Mouse (Mus musculus) stomach, embryonic 14.5 days (tissue): ENCODE measurements around the gene Usp25. TPM values are rescaled to one million over a fixed set of nuclear protein-coding genes. Genes with fewer than 3 reads are reported as not detected.

Source experiments
- ATAC-seq: fragments of 200-750 bp; cut with Nextera tagmentation; 2 replicates; pipeline ENCODE4 v1.8.0; 2017; ENCODE audit warnings: low read depth, moderate TSS enrichment; ENCODE audit not compliant: insufficient number of reproducible peaks, insufficient read depth, low FRiP score
- H3K27ac ChIP-seq: fragments of 300-500 bp; sonication (generic); 2 replicates; pipeline ENCODE4 v1.5.1; 2014; ENCODE audit warnings: mild to moderate bottlenecking, low read length, moderate library complexity, mixed read lengths
- H3K27me3 ChIP-seq: fragments of 300-500 bp; sonication (generic); 2 replicates; pipeline ENCODE4 v1.6.1; 2014; ENCODE audit warnings: low read length, control low read depth, mixed read lengths; ENCODE audit not compliant: control insufficient read depth, insufficient read depth
- H3K36me3 ChIP-seq: fragments of 300-500 bp; sonication (generic); 2 replicates; pipeline ENCODE4 v1.6.1; 2014; ENCODE audit warnings: mild to moderate bottlenecking, control low read depth, low read length, moderate library complexity, mixed read lengths; ENCODE audit not compliant: control insufficient read depth, insufficient read depth
- H3K4me1 ChIP-seq: fragments of 300-500 bp; sonication (generic); 2 replicates; pipeline ENCODE4 v1.6.1; 2014; ENCODE audit warnings: low read length, control low read depth, mixed read lengths; ENCODE audit not compliant: control insufficient read depth, insufficient read depth
- H3K4me2 ChIP-seq: fragments of 300-500 bp; sonication (generic); replicated peaks from 2 replicates; pipeline ENCODE4 v1.6.1; 2014; ENCODE audit warnings: low read depth, low read length, control low read depth
- H3K4me3 ChIP-seq: fragments of 300-500 bp; sonication (generic); 2 replicates; pipeline ENCODE4 v1.5.1; 2014; ENCODE audit warnings: low read depth, low read length, control low read depth
- H3K9ac ChIP-seq: fragments of 300-500 bp; sonication (generic); replicated peaks from 2 replicates; pipeline ENCODE4 v1.6.1; 2014; ENCODE audit warnings: low read depth, mild to moderate bottlenecking, control low read depth, low read length, moderate library complexity, mixed read lengths
- H3K9me3 ChIP-seq: fragments of 300-500 bp; sonication (generic); 2 replicates; pipeline ENCODE4 v1.6.1; 2016; ENCODE audit warnings: low read depth, low read length, control low read depth; ENCODE audit not compliant: control insufficient read depth
- WGBS: fragments of 180-500 bp; shearing (Covaris S2); extraction: QIAGEN DNeasy Blood & Tissue Kit; methylation state at CpG from one replicate; pipeline ENCODE4 v1.1.7; 2014; 5-methylcytosine and 5-hydroxymethylcytosine counted together
- polyA plus RNA-seq: library from polyadenylated mRNA; unstranded; fragments of >200 nt; fragmentation: Nextera tagmentation; extraction: Ambion mirVana; gene quantifications from 2 replicates; pipeline ENCODE4 v1.2.1, GENCODE M21; 2014

Gene Usp25
- polyA plus RNA-seq, 1 experiment from 2014 or later = 26.1 TPM

DNA sequence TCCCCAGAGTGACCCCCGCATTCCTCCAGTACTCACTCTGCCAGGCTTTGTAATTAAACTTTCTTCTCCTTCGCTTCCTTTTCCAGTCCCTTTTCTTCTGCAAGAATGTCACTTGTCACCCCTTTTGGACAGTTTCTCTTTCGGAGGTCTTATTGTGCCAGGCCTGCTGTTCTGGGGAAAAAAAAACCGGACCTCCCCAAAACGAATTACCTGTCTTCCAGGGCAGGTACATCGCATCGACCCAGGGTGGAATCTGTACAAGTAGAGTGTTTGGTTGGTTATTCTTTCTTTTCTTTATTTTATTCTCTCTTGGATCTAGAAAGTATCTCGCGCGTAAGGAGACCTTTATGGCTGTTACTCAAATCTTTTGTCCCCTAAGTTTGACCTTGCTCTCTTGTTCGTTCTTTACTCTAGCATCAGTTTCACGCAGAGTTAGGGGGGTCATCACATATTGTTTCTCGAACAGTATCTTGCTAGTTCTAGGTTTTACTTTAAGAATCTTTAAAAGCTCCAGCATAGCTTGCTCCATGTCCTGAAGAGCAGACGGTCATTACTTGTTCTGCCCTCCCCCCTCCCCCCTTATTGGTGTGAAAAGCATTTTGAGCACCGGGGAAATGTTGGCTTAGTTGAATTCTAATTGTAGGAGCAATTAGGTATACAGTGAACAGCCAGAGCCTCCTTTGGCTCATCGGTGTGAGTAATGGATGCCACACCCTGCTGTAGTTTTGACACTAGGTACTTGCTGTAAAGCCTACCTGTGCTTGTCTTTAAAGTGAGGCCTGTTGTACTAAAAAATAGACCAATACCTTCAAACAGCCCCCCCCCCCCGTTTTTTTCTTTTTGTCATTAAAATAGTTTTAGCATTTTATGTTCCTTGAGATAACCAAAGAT, 1.1 kb downstream of the Usp25 start:
- no peak for ATAC-seq
- whole genome bisulfite sequencing = 2% methylated on average over 17 of the region's 17 CpGs
- H3K9ac ChIP-seq = peak overlapping the region; percentile 96
- H3K4me1 ChIP-seq = peaks cover 4% of the 10 kb centered on the region; the same call in 1 of the 2 replicates
- H3K27ac ChIP-seq = peak overlapping the region; percentile 90; the same call in 1 of the 2 replicates
- H3K27me3 ChIP-seq = no peaks in the 10 kb centered on the region
- peak overlapping the region; percentile 75 for H3K4me3 ChIP-seq
- H3K9me3 ChIP-seq = no peaks in the 10 kb centered on the region
- H3K36me3 ChIP-seq = no peaks in the 10 kb centered on the region
- peak overlapping the region; percentile 55 for H3K4me2 ChIP-seq

DNA sequence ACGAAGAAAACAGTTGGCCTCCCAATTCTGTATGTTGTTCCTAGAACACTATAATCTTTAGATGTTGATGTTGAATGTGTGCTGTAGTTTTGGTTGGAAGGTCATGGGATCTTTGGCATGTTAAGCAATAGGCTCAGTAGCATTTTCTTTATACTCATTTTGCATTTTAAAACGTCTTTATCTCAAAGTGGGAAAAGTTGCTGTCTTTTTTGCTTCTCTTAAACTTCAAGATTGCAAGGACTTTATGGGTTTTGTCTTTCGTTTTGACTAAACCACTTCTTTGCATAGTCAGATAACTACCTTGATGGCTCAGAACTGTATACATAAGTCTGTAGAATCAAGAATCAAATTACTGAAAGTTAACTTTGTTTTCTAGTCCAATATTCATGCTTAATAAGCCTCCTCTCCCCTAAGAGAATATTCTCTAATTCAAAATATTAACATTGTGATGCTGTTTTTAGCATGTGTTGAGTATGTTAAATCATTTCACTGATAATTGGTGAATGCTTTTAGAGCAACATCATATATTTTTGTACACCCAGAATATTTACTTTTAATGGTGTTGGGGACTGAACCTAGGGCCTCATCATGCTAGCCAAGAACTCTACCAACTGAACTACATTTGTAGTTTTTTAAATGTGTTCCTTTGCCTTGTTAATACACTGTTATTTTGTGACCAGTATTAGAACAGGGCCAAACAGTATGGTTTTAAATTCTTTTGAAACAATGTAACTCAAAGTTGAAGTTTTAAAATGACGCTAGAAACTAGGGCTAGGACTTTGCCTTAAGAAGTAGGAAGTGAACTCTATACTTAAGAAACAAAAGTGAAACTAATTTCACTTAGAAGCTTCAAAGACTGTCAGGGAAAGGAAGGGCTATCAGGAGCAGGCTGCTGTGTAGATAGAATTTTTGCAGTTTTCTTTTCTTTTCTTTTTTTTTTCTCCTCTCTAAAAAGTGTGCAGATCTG, 2.2 kb downstream of the Usp25 start:
- H3K9ac ChIP-seq = no peak overlapping the region
- peak overlapping the region; percentile 55 for H3K4me2 ChIP-seq
- H3K4me3 ChIP-seq = peak overlapping the region; percentile 75; the same call in 1 of the 2 replicates
- no peaks in the 10 kb centered on the region for H3K36me3 ChIP-seq
- no peak for ATAC-seq
- no peaks in the 10 kb centered on the region for H3K27me3 ChIP-seq
- peaks cover 8% of the 10 kb centered on the region for H3K4me1 ChIP-seq
- H3K9me3 ChIP-seq = no peaks in the 10 kb centered on the region
- no peak overlapping the region for H3K27ac ChIP-seq
- 60% methylated on average over 4 of the region's 4 CpGs for WGBS

DNA sequence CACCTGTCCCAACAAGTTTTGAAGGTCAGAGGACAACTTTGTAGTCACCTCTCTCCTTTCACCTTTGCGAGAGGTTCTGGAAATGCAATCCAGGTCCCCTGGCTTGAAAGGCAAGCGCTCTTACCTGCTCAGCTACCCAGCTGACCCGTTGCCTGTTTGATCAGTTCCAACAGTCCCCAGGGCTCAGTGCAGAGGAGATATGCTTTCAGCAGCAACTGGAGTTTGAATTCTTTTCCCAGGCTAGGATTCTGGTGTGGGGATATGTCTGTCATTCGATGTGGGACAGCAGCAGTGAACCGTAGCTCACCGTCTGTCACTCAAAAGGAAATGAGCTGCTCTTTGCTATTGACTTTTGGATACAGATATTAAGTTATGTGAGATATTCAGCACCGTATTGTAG, 4.4 kb downstream of the Usp25 start:
- no peak overlapping the region for H3K27ac ChIP-seq
- ATAC-seq = no peak
- no peaks in the 10 kb centered on the region for H3K27me3 ChIP-seq
- H3K9me3 ChIP-seq = no peaks in the 10 kb centered on the region
- H3K36me3 ChIP-seq = no peaks in the 10 kb centered on the region
- H3K4me1 ChIP-seq = peaks cover 8% of the 10 kb centered on the region
- no peak overlapping the region for H3K4me2 ChIP-seq
- WGBS = 75% methylated on average over 7 of the region's 7 CpGs
- H3K9ac ChIP-seq = no peak overlapping the region
- no peak overlapping the region for H3K4me3 ChIP-seq

DNA sequence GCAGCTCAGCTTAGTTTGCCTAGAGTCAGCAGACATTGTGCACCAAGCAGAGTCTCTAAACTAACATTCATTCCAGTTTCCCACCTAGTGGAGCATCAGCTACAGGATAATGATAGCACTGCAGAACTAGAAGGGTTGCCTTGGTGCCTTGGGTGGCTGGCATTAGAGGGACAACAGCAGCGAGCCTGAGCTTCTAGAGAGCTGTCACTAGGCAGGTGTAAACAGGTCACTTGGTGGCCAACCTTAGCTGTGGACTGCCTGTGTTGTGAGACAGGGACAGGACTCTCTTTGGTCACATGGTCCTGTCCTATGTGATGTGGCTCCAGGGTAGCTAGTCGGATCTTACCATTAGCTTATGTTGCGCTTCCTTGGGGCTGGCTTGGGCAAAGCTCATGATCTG, 6.7 kb downstream of the Usp25 start:
- no peak overlapping the region for H3K4me3 ChIP-seq
- H3K4me1 ChIP-seq = peaks cover 8% of the 10 kb centered on the region
- H3K36me3 ChIP-seq = no peaks in the 10 kb centered on the region
- no peaks in the 10 kb centered on the region for H3K27me3 ChIP-seq
- H3K9me3 ChIP-seq = peaks cover 6% of the 10 kb centered on the region; the same call in 1 of the 2 replicates
- 59% methylated on average over 3 of the region's 3 CpGs for WGBS
- no peak for ATAC-seq
- no peak overlapping the region for H3K4me2 ChIP-seq
- no peak overlapping the region for H3K9ac ChIP-seq
- no peak overlapping the region for H3K27ac ChIP-seq

DNA sequence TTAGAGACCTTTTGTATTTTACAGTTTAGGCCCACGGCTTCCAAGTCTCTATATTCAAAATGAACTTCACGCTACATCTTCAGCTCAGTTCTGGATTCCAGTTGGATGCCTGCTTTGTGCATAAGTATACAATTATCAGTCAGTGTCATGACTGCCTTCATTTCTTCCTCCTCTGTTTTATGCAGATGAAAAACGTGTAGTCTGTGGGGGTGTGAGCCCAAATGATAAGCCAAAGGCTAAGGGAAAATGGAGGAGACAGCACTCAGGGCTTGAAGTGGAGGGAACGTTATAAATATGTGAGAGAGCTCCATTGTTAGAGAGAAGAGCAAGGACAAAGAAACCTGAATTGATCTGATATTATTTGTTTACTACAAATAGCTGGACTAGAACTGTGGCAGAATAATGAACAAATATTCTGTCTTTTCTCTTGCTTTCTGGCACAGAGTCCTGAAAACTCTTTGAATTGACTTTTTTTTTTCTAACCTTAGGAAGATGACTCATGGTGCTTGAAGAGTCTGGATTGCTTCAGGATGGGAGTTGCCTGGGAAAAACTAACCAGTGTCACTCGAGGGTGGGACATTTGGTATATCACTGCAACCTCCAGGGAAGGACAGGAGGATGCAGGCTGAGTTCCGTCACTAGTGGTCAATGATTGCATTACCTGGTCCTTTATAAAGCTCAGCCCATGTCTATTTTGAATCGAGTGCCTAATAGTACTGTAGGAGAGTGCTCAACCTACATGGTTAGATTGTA, 10.3 kb downstream of the Usp25 start:
- 82% methylated on average over 7 of the region's 7 CpGs for WGBS
- no peak overlapping the region for H3K4me2 ChIP-seq

DNA sequence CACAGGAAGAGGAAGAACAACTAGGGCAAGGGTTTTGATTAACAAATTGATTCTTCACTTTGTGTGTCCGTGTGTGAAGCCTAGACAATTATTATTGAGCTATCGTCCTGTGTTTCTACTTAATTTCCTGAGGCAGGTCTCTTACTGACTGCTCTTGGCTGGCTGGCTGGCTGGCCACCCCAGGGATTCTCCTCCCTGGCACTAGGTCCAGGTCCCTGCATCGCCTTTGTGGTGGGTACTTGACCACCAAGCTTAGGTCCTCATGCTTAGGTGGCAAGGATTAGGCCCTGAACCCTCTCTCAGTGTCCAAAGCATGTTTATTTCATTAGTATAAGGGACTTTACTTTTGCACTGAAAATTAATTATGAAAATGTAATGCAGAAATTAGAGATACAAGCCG, 12.6 kb downstream of the Usp25 start:
- WGBS = 93% methylated on average over 4 of the region's 4 CpGs
- Histone ChIP-seq H3K4me3 (no peak overlapping the region), H3K9ac (no peak overlapping the region), H3K27ac (no peak overlapping the region), H3K4me2 (no peak overlapping the region), H3K27me3 (no peaks in the 10 kb centered on the region), H3K36me3 (no peaks in the 10 kb centered on the region), H3K4me1 (peaks cover 14% of the 10 kb centered on the region), H3K9me3 (peaks cover 7% of the 10 kb centered on the region; the same call in 1 of the 2 replicates)
- no peak for ATAC-seq

More for the DNA sequence above, 10.3 kb downstream of the Usp25 start:
- no peaks in the 10 kb centered on the region for H3K27me3 ChIP-seq
- no peak overlapping the region for H3K27ac ChIP-seq
- peaks cover 14% of the 10 kb centered on the region for H3K4me1 ChIP-seq
- ATAC-seq = no peak
- H3K4me3 ChIP-seq = no peak overlapping the region
- peaks cover 7% of the 10 kb centered on the region; the same call in 1 of the 2 replicates for H3K9me3 ChIP-seq
- H3K9ac ChIP-seq = no peak overlapping the region
- H3K36me3 ChIP-seq = no peaks in the 10 kb centered on the region

DNA sequence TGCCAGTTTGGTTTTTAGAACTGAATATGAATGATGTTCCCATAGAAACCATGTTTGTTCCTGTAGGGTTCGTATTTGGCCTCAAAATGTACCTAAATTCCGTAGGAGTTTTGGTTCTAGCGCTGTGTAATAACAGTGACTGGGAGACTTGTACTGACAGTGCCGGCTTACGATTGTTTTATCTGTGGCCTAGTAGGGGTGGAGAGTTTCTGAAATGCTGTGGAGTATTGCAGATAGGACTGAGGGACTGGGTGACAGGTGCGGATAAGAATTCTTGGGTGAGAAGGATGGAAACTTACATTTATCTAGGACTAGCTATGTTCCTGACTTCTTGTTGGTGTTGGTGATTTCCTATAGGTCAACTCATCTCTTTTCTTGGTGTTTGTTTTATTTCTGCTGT, 13.4 kb downstream of the Usp25 start:
- no peaks in the 10 kb centered on the region for H3K27me3 ChIP-seq
- H3K9ac ChIP-seq = no peak overlapping the region
- 87% methylated on average over 6 of the region's 6 CpGs for WGBS
- no peak overlapping the region for H3K4me3 ChIP-seq
- peak; percentile 64; the same call in 1 of the 2 replicates for ATAC-seq
- H3K27ac ChIP-seq = no peak overlapping the region
- peaks cover 7% of the 10 kb centered on the region; the same call in 1 of the 2 replicates for H3K9me3 ChIP-seq
- H3K4me1 ChIP-seq = peaks cover 14% of the 10 kb centered on the region
- H3K36me3 ChIP-seq = no peaks in the 10 kb centered on the region
- H3K4me2 ChIP-seq = no peak overlapping the region
